Mouse (Mus musculus) heart, postnatal 0 days (tissue): Measurements from ENCODE around the gene Rab25. TPM values are rescaled to one million over a fixed set of nuclear protein-coding genes. Genes with fewer than 3 reads are reported as not detected.
A peak's percentile ranks its signal among the peaks of the same experiment; 100 is the strongest.

Experiments used
- ATAC-seq: fragments of 200-750 bp; cut with Nextera tagmentation; 2 replicates; pipeline ENCODE4 v1.8.0; 2017; ENCODE audit warnings: low read depth, moderate number of reproducible peaks, moderate library complexity; ENCODE audit not compliant: insufficient read depth
- DNase-seq: peaks from one replicate; pipeline ENCODE4 v3.0.0-alpha.2; 2016; ENCODE audit warnings: low spot score
- H3K27ac ChIP-seq: fragments of 300-500 bp; sonication (generic); 2 replicates; pipeline ENCODE4 v1.5.1; 2014; ENCODE audit warnings: low read depth, mild to moderate bottlenecking
- H3K27me3 ChIP-seq: fragments of 300-500 bp; sonication (generic); 2 replicates; pipeline ENCODE4 v1.6.1; 2014; ENCODE audit warnings: low read length, mixed read lengths; ENCODE audit not compliant: control insufficient read depth, insufficient read depth
- H3K36me3 ChIP-seq: fragments of 300-500 bp; sonication (generic); replicated peaks from 2 replicates; pipeline ENCODE4 v1.6.1; 2014; ENCODE audit warnings: low read length, mixed read lengths; ENCODE audit not compliant: control insufficient read depth, insufficient read depth
- H3K4me1 ChIP-seq: fragments of 300-500 bp; sonication (generic); 2 replicates; pipeline ENCODE4 v1.6.1; 2014; ENCODE audit warnings: antibody characterized with exemption; ENCODE audit not compliant: control insufficient read depth, insufficient read depth
- H3K4me2 ChIP-seq: fragments of 300-500 bp; sonication (generic); 2 replicates; pipeline ENCODE4 v1.6.1; 2014; ENCODE audit warnings: low read depth, mild to moderate bottlenecking, low read length, moderate library complexity
- H3K4me3 ChIP-seq: fragments of 300-500 bp; sonication (generic); 2 replicates; pipeline ENCODE4 v1.5.1; 2014; ENCODE audit warnings: low read depth, low read length
- H3K9ac ChIP-seq: fragments of 300-500 bp; sonication (generic); replicated peaks from 2 replicates; pipeline ENCODE4 v1.6.1; 2014; ENCODE audit warnings: low read depth, low read length, mixed read lengths
- H3K9me3 ChIP-seq: fragments of 300-500 bp; sonication (generic); replicated peaks from 2 replicates; pipeline ENCODE4 v1.6.1; 2016; ENCODE audit warnings: low read length; ENCODE audit not compliant: control insufficient read depth
- CTCF ChIP-seq: IDR thresholded peaks from 2 replicates; pipeline ENCODE4 v1.5.1; 2016; ENCODE audit warnings: antibody characterized with exemption, control low read depth, low read depth
- EP300 ChIP-seq: IDR thresholded peaks from 2 replicates; pipeline ENCODE4 v1.6.1; 2016; ENCODE audit warnings: antibody characterized with exemption, low read depth
- WGBS: fragments of 180-500 bp; shearing (Covaris S2); extraction: QIAGEN DNeasy Blood & Tissue Kit; methylation state at CpG from one replicate; pipeline ENCODE4 v1.1.7; 2014; 5-methylcytosine and 5-hydroxymethylcytosine counted together
- polyA plus RNA-seq: library from polyadenylated mRNA; unstranded; fragments of >200 nt; fragmentation: Nextera tagmentation; extraction: Ambion mirVana; gene quantifications from 2 replicates; pipeline ENCODE4 v1.2.1, GENCODE M21; 2015
- total RNA-seq: library from RNA; depleted of rRNA; stranded (reverse); fragments of >200 nt; gene quantifications from 2 replicates; pipeline ENCODE4 v1.2.3, GENCODE M21; 2014; ENCODE audit warnings: low replicate concordance

Gene Rab25
- total and polyA plus RNA-seq, 2 experiments from 2014 or later: 2.5 TPM; not detected in 1

DNA sequence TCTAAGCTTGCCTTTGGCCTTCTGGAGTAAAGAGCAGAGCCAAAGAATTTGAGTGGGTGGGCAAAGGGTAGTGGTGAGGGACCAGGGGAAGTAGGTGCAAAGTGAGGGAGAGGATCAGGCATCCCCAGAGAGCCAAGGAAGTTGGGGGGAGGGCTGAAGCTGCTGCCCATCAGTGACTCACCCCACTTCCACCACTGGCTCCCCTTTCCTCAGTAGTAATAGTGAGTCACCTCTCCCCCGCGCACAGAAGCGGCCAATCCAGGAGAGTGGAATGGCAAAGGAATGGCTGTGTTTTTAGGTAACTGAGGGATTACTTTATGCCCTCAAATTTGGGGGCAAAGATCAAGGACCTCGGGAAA is 44.6 kb downstream of the Rab25 start:
- H3K27ac ChIP-seq: peak overlapping the region; percentile 95
- peak overlapping the region; percentile 91 for H3K4me3 ChIP-seq
- TF ChIP-seq CTCF (no peak), EP300 (no peak)
- H3K27me3 ChIP-seq: no peaks in the 10 kb centered on the region
- WGBS: 20% methylated on average over 4 of the region's 4 CpGs
- peak; percentile 36 for ATAC-seq
- no peak for DNase-seq
- no peak overlapping the region for H3K9ac ChIP-seq
- no peaks in the 10 kb centered on the region for H3K36me3 ChIP-seq
- peaks cover 28% of the 10 kb centered on the region for H3K4me1 ChIP-seq
- H3K9me3 ChIP-seq: no peaks in the 10 kb centered on the region
- H3K4me2 ChIP-seq: peak overlapping the region; percentile 97

DNA sequence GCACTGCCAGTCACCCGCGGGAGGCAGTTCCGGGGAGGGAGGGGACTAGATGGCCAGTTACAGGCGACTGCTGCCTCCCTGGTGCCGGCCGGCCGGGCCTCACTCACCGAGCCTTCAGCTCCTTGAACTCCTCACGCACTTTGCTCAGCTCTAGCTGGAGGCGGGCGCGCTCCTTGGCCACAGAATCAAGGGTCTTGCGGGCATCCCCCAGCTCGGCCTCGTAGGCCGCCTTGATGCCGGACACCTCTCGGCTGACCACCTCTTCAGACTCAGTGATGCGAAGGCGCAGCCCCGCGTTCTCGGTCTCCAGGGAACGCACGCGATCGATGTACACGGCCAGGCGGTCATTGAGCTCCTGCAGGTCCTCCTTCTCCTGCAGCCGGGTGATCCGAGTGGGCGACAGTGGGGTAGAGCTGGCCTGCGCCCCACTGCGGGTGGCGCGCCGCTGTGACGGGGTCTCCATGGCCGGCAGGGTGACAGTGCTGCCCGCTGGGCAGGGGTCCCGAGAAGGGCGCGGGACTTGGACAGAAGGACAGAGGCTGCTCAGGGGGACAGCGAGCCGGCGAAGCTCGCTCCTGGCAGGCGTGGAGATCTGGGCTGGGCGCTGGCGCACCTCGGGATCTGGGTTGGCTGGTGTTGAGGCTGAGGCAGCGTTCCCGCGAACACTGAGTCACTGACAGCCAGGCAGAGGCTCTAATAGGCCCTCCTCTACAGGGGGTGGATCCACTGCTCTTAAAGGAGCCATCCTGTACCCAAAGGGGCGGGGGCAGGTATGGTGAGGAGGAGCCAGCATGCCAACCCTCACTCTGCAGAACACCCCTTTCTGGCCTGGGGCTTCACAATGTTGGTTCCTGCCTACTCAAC is 45.2 kb downstream of the Rab25 start:
- peak overlapping the region; percentile 95 for H3K27ac ChIP-seq
- H3K4me1 ChIP-seq: peaks cover 28% of the 10 kb centered on the region
- TF ChIP-seq EP300: peak; percentile 50; the same call in 1 of the 2 replicates
- no peak for TF ChIP-seq CTCF
- H3K27me3 ChIP-seq: no peaks in the 10 kb centered on the region
- peaks cover 6% of the 10 kb centered on the region; the same call in 1 of the 2 replicates for H3K36me3 ChIP-seq
- WGBS: under 1% methylated on average over 55 of the region's 55 CpGs
- H3K4me3 ChIP-seq: peak overlapping the region; percentile 91
- H3K9ac ChIP-seq: peak overlapping the region; percentile 93
- ATAC-seq: peak; percentile 92
- no peaks in the 10 kb centered on the region for H3K9me3 ChIP-seq
- H3K4me2 ChIP-seq: peak overlapping the region; percentile 97
- peak; percentile 93 for DNase-seq

DNA sequence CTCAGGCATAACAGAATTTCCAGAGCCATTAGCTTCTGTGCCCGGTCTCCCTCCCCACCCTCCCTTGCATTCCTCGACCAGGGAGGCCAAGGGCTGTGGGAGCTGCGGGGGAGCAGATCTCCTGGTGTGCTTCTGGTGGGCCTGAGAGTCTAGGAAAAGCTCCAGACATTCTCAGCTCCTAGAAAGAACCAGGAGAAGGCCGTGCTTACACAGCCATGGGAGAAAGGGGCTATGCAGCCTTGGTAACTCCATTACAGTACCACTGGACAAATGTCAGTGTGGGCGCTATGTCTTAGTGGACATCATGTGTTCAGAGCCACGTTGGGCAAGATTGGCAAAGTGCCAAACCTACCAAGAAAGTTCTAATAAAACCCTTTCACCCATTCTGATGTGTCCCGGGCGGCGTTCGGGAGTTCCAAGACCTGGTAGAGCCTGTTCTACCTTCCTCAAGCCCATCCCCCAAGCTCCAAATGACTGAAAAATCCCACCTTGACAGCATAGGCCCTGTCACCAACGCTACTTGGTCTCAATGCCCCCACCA is 46.0 kb downstream of the Rab25 start:
- peak overlapping the region; percentile 95 for H3K27ac ChIP-seq
- no peaks in the 10 kb centered on the region for H3K27me3 ChIP-seq
- peak; percentile 51 for DNase-seq
- H3K4me2 ChIP-seq: peak overlapping the region; percentile 97
- TF ChIP-seq EP300: no peak
- TF ChIP-seq CTCF: no peak
- peak overlapping the region; percentile 91 for H3K4me3 ChIP-seq
- H3K36me3 ChIP-seq: peaks cover 7% of the 10 kb centered on the region
- H3K9me3 ChIP-seq: no peaks in the 10 kb centered on the region
- H3K4me1 ChIP-seq: peaks cover 28% of the 10 kb centered on the region
- ATAC-seq: peak; percentile 10; the same call in 1 of the 2 replicates
- H3K9ac ChIP-seq: peak overlapping the region; percentile 93
- WGBS: 9% methylated on average over 11 of the region's 11 CpGs

DNA sequence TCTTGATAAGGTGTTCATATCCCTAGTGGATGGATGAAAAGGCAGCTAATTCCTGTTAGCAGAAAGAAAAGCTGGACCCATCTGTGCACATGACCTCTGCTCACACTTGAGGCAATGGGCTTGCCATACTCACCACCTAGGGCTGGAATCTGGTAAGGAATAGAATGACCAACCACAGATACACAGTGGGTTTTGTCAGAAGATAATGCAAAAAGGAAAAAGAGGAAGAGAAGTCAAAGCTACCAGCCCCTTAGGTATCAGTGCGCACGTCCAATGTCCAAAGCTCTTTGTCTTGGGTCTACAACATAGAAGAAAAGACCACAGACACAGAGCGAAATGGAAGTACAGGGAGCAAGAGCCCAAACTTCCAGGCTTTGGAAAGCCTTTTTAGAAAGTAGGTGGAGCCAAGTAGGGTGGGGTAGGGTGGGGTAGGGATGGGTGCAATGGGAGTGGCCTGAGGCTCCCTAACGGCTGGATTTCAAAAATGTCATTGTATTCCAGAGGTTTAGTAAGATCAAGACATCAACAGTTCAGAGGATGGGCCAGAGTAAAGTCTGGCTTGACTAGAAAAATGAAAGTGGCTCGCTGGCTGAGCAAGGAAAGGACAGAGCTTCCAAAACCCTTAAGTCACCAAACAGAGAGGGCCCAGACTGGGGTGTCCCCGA is 46.6 kb downstream of the Rab25 start:
- WGBS: 47% methylated on average over 6 of the region's 6 CpGs
- TF ChIP-seq CTCF (no peak), EP300 (no peak)
- Histone ChIP-seq H3K9ac (peak overlapping the region; percentile 93), H3K27ac (peak overlapping the region; percentile 95), H3K4me2 (peak overlapping the region; percentile 97), H3K36me3 (peaks cover 7% of the 10 kb centered on the region), H3K27me3 (no peaks in the 10 kb centered on the region), H3K9me3 (no peaks in the 10 kb centered on the region), H3K4me3 (peak overlapping the region; percentile 91), H3K4me1 (peaks cover 31% of the 10 kb centered on the region)
- ATAC-seq (no peak), DNase-seq (no peak)

DNA sequence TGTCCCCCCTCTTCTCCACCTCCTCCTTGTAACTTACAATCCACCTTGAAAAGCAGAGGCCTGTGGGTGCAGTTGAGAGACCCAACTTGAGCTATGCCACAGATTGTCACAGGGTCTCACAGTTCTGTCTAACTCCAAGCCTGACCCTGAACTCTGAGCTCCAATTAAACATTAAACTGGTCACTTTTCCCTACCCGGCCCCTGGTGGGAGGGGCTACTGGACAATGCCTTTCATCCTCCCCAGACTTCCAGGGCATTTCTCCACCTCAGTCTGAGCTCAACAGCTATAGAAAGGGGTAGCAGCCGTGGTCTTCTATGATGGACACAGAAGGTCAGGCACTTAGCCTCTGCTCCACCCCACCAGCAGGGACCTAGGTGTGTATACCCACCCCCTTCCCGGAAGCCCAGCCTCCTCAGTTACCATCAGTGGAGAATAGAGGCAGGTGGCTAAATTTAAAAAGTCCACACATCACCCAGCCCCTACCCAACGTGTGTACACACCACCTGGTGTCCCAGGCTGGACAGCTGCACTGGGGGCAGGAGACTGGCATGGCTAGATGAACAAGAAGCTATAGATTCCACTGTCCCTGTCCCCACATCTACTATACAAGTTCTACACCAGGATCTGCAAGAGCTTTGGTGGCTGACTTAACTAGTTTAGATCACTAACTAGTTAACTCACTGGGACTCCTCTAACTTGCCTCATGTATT is 47.3 kb downstream of the Rab25 start:
- Histone ChIP-seq H3K9me3 (no peaks in the 10 kb centered on the region), H3K9ac (0 out of 2 replicates have a peak overlapping the region, but pooled peaks have one; percentile 93)
- DNase-seq: no peak

More for the DNA sequence above, 47.3 kb downstream of the Rab25 start:
- peaks cover 7% of the 10 kb centered on the region for H3K36me3 ChIP-seq
- no peak for ATAC-seq
- H3K4me3 ChIP-seq: peak overlapping the region; percentile 91
- 43% methylated on average over 4 of the region's 4 CpGs for WGBS
- TF ChIP-seq CTCF: no peak
- no peak for TF ChIP-seq EP300
- H3K4me2 ChIP-seq: peak overlapping the region; percentile 97
- peak overlapping the region; percentile 95 for H3K27ac ChIP-seq
- H3K4me1 ChIP-seq: peaks cover 38% of the 10 kb centered on the region
- H3K27me3 ChIP-seq: no peaks in the 10 kb centered on the region
